ENCODE assay signal across 8 mouse cellular contexts in genomic region chr8:3630647-3631477, GRCm38 (mm10). TPM values are rescaled to one million over a fixed set of nuclear protein-coding genes. Genes with fewer than 3 reads are reported as not detected.
DNase-seq lines count a peak whose midpoint lies in the region; ATAC-seq and TF ChIP-seq lines count a peak whose summit lies in the region.

Stxbp2 (plus strand) TSS chr8:3630955.

- H3K27me3 ChIP-seq in G1E (ENCODE audit: insufficient read depth, low read length): no peaks in the 10 kb centered on the region
- H3K27me3 ChIP-seq in hindbrain, embryonic 14.5 days (ENCODE audit: control insufficient read depth, insufficient read depth, low read length): 0 out of 2 replicates have a peak, but pooled peaks cover 10% of the 10 kb centered on the region

- H3K9ac ChIP-seq in hindbrain, embryonic 14.5 days: peak within 1 kb of the TSS; percentile 35

- peaks cover 39% of the 10 kb centered on the region for H3K4me1 ChIP-seq in G1E (ENCODE audit: insufficient read depth, low read depth, low read length)
- H3K4me1 ChIP-seq in hindbrain, embryonic 14.5 days (replicated peaks; ENCODE audit: control insufficient read depth, insufficient read depth, low read length): peaks cover 5% of the 10 kb centered on the region; the same call in 1 of the 2 replicates

- peaks cover 41% of the 10 kb centered on the region for H3K36me3 ChIP-seq in G1E (replicated peaks)
- no peaks in the 10 kb centered on the region for H3K36me3 ChIP-seq in hindbrain, embryonic 14.5 days (replicated peaks; ENCODE audit: control insufficient read depth, insufficient read depth)

- H3K4me2 ChIP-seq in hindbrain, embryonic 14.5 days (replicated peaks): peak within 1 kb of the TSS; percentile 54

- peak within 1 kb of the TSS; percentile 96 for H3K4me3 ChIP-seq in G1E (ENCODE audit: low read depth, low read length)
- peak within 1 kb of the TSS; percentile 35 for H3K4me3 ChIP-seq in hindbrain, embryonic 14.5 days (replicated peaks; ENCODE audit: low read length)

- ATAC-seq in G1E (ENCODE audit: extremely low read depth, insufficient number of reproducible peaks, low FRiP score, poor library complexity, severe bottlenecking): peak; percentile 84
- peak; percentile 97 for ATAC-seq in erythroid progenitor cell, adult 5-6 weeks (replicated peaks; ENCODE audit: low FRiP score, poor library complexity, severe bottlenecking)
- peak; percentile 82 for ATAC-seq in hindbrain, embryonic 14.5 days (ENCODE audit: low FRiP score)

- DNase-seq in G1E (ENCODE audit: low spot score): peak; percentile 87
- DNase-seq in brain, embryonic 18.5 days (ENCODE audit: low read depth, low spot score): peak; percentile 22
- peak; percentile 52 for DNase-seq in hindbrain, embryonic 14.5 days (ENCODE audit: low spot score)
- peak; percentile 49 for DNase-seq in left cerebral cortex, adult 11 months (ENCODE audit: low spot score)
- DNase-seq in lung, postnatal 36 days: peak; percentile 90
- peak; percentile 72 for DNase-seq in retina, postnatal 1 day
- DNase-seq in thymus, postnatal 4 days: peak; percentile 93

- H3K9me3 ChIP-seq in G1E (replicated peaks): no peaks in the 10 kb centered on the region
- no peaks in the 10 kb centered on the region for H3K9me3 ChIP-seq in hindbrain, embryonic 14.5 days (ENCODE audit: control insufficient read depth, low read length)

- no peak for TF ChIP-seq CTCF in G1E (IDR thresholded peaks at IDR 0.05; ENCODE audit: low read depth, low read length)

- 6% methylated on average over 45 of the region's 47 CpGs for WGBS in hindbrain, embryonic 14.5 days

- H3K27ac ChIP-seq in hindbrain, embryonic 14.5 days: no peak within 1 kb of the TSS

RNA-seq across cellular contexts. Expression of gene Stxbp2, which starts in this region (rescaled TPM):
- total RNA-seq in G1E (2014; fragmentation: Nextera tagmentation): 224 and 287 TPM in 2 replicates
- 181 and 203 TPM in 2 replicates for total RNA-seq in G1E (2017)
- 399 and 514 TPM in 2 replicates for polyA plus RNA-seq in G1E (2012)
- 32.7 and 56.9 TPM in 2 replicates for total RNA-seq in erythroid progenitor cell, adult 5-6 weeks (2015; ENCODE audit: low replicate concordance)
- 34.7 and 49.1 TPM in 2 replicates for total RNA-seq in erythroid progenitor cell, adult 5-6 weeks (2017; ENCODE audit: low replicate concordance)
- polyA plus RNA-seq in hindbrain, embryonic 14.5 days (2014; fragmentation: Nextera tagmentation; extraction: Ambion mirVana): 23.3 and 32.3 TPM in 2 replicates

Comparison
In these comparisons a context has a peak if more than half of its experiments do, and no peak if none do; other contexts are left out.
1. RNA of gene Stxbp2 (polyA plus RNA-seq): 399 to 514 TPM in G1E; 23.3 to 32.3 TPM in hindbrain, embryonic 14.5 days; every median in the first group is over 10 times any median in the second.
2. DNase-seq: peak in every context shown above with its lines; median percentile 93 in thymus, postnatal 4 days; 90 in lung, postnatal 36 days; 87 in G1E; 72 in retina, postnatal 1 day; 52 in hindbrain, embryonic 14.5 days; 49 in left cerebral cortex, adult 11 months; 22 in brain, embryonic 18.5 days.
3. Peak in every context shown above with its lines, with median percentiles within 50 percentile points of each other: ATAC-seq.